Mouse (Mus musculus): ENCODE results near the gene Grb2. TPM values are rescaled to one million over a fixed set of nuclear protein-coding genes. Genes with fewer than 3 reads are reported as not detected.

Grb2 gene
- total RNA-seq, 2 experiments from 2014 or later = 218 to 220 TPM

- DNase-seq = no peak
- intact Hi-C loops (cut with DNase I) = loop anchor here (5.0 kb wide), 1 partner anchor 66 kb away; no protein-coding TSS in a partner anchor
Measured at GRCm38 (mm10) chr11:115713447-115713846, 5.0 kb upstream of the Grb2 start.

GRCm38 (mm10) chr11:115712674-115713298 lies 4.4 kb upstream of the Grb2 start:
- no peak for DNase-seq
- intact Hi-C loops (cut with DNase I) = loop anchor here (5.0 kb wide), 1 partner anchor 65 kb away; no protein-coding TSS in a partner anchor

- DNase-seq = no peak
- intact Hi-C loops (cut with DNase I) = loop anchor here (5.0 kb wide), 1 partner anchor 65 kb away; no protein-coding TSS in a partner anchor
Measured at GRCm38 (mm10) chr11:115712268-115712667, 3.9 kb upstream of the Grb2 start.

- DNase-seq = no peak
- intact Hi-C loops (cut with DNase I) = loop anchor here (5.0 kb wide), 1 partner anchor 64 kb away; no protein-coding TSS in a partner anchor
Measured at GRCm38 (mm10) chr11:115711133-115711532, 2.7 kb upstream of the Grb2 start.

GRCm38 (mm10) chr11:115709829-115710559 lies 1.6 kb upstream of the Grb2 start:
- no peak for DNase-seq
- intact Hi-C loops (cut with DNase I) = loop anchor here (5.0 kb wide), 1 partner anchor 63 kb away; no protein-coding TSS in a partner anchor

GRCm38 (mm10) chr11:115708956-115709828 lies 795 bp upstream of the Grb2 start:
- intact Hi-C loops (cut with DNase I) = no loop called here
- peak; percentile 31 for DNase-seq

- DNase-seq = peak; percentile 46
- intact Hi-C loops (cut with DNase I) = no loop called here
Measured at GRCm38 (mm10) chr11:115707313-115708208, 836 bp downstream of the Grb2 start.

- DNase-seq = no peak
- intact Hi-C loops (cut with DNase I) = no loop called here
Measured at GRCm38 (mm10) chr11:115706584-115706983, 1.8 kb downstream of the Grb2 start.

GRCm38 (mm10) chr11:115705561-115705960 lies 2.8 kb downstream of the Grb2 start:
- intact Hi-C loops (cut with DNase I) = no loop called here
- no peak for DNase-seq

- no peak for DNase-seq
- intact Hi-C loops (cut with DNase I) = no loop called here
Measured at GRCm38 (mm10) chr11:115704648-115705047, 3.7 kb downstream of the Grb2 start.

- no peak for DNase-seq
- intact Hi-C loops (cut with DNase I) = no loop called here
Measured at GRCm38 (mm10) chr11:115703466-115703865, 4.9 kb downstream of the Grb2 start.

GRCm38 (mm10) chr11:115698986-115699728 lies 9.2 kb downstream of the Grb2 start:
- intact Hi-C loops (cut with DNase I) = loop anchor here (5.0 kb wide), 1 partner anchor 57 kb away; no protein-coding TSS in a partner anchor
- peak; percentile 96 for DNase-seq

GRCm38 (mm10) chr11:115697722-115698121 lies 10.7 kb downstream of the Grb2 start:
- intact Hi-C loops (cut with DNase I) = loop anchor here (5.0 kb wide), 1 partner anchor 55 kb away; no protein-coding TSS in a partner anchor
- DNase-seq = no peak

- intact Hi-C loops (cut with DNase I) = loop anchor here (5.0 kb wide), 1 partner anchor 55 kb away; no protein-coding TSS in a partner anchor
- DNase-seq = no peak
Measured at GRCm38 (mm10) chr11:115697091-115697490, 11.3 kb downstream of the Grb2 start.

GRCm38 (mm10) chr11:115696471-115696870 lies 11.9 kb downstream of the Grb2 start:
- DNase-seq = no peak
- intact Hi-C loops (cut with DNase I) = loop anchor here (5.0 kb wide), 1 partner anchor 54 kb away; no protein-coding TSS in a partner anchor

GRCm38 (mm10) chr11:115693979-115694578 lies 14.3 kb downstream of the Grb2 start:
- DNase-seq = no peak
- intact Hi-C loops (cut with DNase I) = no loop called here

- no peak for DNase-seq
- intact Hi-C loops (cut with DNase I) = no loop called here
Measured at GRCm38 (mm10) chr11:115692800-115693199, 15.6 kb downstream of the Grb2 start.

GRCm38 (mm10) chr11:115691976-115692375 lies 16.4 kb downstream of the Grb2 start:
- DNase-seq = no peak
- intact Hi-C loops (cut with DNase I) = no loop called here

GRCm38 (mm10) chr11:115691511-115691910 lies 16.9 kb downstream of the Grb2 start:
- no peak for DNase-seq
- intact Hi-C loops (cut with DNase I) = no loop called here

All from left cerebral cortex, postnatal 4 days (tissue).